Mouse (Mus musculus) kidney, adult 2 months (tissue): ENCODE data around the gene Cmc1.

ENCODE experiments used
- CTCF ChIP-seq: fragments of 200-500 bp; conservative IDR thresholded peaks from 2 replicates; pipeline ENCODE4 v1.5.1; 2011; ENCODE audit warnings: low read depth, mild to moderate bottlenecking, control low read depth, low read length, moderate library complexity, mixed read lengths; ENCODE audit not compliant: insufficient read depth, insufficient read length
- POLR2A ChIP-seq: fragments of 200-500 bp; IDR thresholded peaks from one replicate; pipeline ENCODE4 v1.6.1; 2011; ENCODE audit warnings: low read depth, low read length, control low read depth

GRCm38 (mm10) chr9:118045011-118045533 lies 104.9 kb downstream of the Cmc1 start:
- TF ChIP-seq CTCF (no peak), POLR2A (no peak)
